Mouse (Mus musculus) heart, adult 11 months (tissue): Measurements from ENCODE around the gene 4931408C20Rik.

Experiments used
- DNase-seq: peaks from one replicate; pipeline ENCODE4 v3.0.0; 2022

4931408C20Rik gene

GRCm38 (mm10) chr1:26686842-26687760, at the start of gene 4931408C20Rik:
TSS of gene 4931408C20Rik (minus strand) at chr1:26687460.
- DNase-seq, result peak; percentile 93

GRCm38 (mm10) chr1:26687926-26688325, 666 bp upstream of the 4931408C20Rik start:
- DNase-seq, result peak; percentile 89

- DNase-seq, result no peak
Observed at GRCm38 (mm10) chr1:26685952-26686693, 1.1 kb downstream of the 4931408C20Rik start.

- DNase-seq, result no peak
Observed at GRCm38 (mm10) chr1:26685383-26685782, 1.9 kb downstream of the 4931408C20Rik start.

GRCm38 (mm10) chr1:26649704-26650388, 37.4 kb downstream of the 4931408C20Rik start:
- DNase-seq, result no peak

GRCm38 (mm10) chr1:26636051-26636450, 51.2 kb downstream of the 4931408C20Rik start:
- no peak for DNase-seq
